Mouse (Mus musculus) E14TG2a.4 (cell line): ENCODE measurements around the gene Tet1.
"Not testable (repeated sequence)": the region's sequence is repeated elsewhere in the genome, so short reads cannot be mapped to it uniquely, and the experiment has no call there.

ENCODE experiments used
- CTCF ChIP-seq: conservative IDR thresholded peaks from 2 replicates; pipeline ENCODE4 v1.5.1; 2014; ENCODE audit warnings: low read length
- NANOG ChIP-seq: IDR thresholded peaks from 2 replicates; pipeline ENCODE4 v1.6.1; 2014; ENCODE audit warnings: borderline replicate concordance, low read length, mixed read lengths

GRCm38 (mm10) chr10:62908896-62909295 lies at the start of gene Tet1:
- not testable (repeated sequence) for TF ChIP-seq CTCF, NANOG
